Mouse (Mus musculus) hindlimb bud, embryonic 11.5 days (tissue): ENCODE results near the gene Bend5.

Experiments
- DNase-seq: peaks from one replicate; pipeline ENCODE4 v3.0.0-alpha.2; 2012; ENCODE audit warnings: low read depth, low spot score; ENCODE audit errors: extremely low spot score

The Bend5 gene

DNA sequence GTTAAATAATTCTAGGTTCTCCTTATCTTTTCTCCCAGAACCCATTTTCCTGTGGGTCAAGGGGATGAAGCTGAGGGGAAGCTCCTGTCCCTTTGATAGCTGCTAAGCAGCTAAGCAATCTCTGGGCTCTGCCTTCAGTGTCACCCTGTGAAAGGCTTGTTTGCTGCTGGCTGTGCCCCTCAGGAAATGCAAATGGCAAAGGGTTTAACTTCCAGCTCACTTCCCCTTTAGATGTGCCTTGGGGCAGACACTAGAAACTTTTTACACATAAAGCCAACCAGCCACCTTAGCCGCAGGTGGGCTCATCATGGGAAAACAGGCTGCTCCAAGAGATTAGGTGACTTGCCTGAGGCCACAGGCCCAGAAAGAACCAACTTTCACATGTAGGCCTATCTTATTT is 26.9 kb downstream of the Bend5 start:
- DNase-seq = no peak

DNA sequence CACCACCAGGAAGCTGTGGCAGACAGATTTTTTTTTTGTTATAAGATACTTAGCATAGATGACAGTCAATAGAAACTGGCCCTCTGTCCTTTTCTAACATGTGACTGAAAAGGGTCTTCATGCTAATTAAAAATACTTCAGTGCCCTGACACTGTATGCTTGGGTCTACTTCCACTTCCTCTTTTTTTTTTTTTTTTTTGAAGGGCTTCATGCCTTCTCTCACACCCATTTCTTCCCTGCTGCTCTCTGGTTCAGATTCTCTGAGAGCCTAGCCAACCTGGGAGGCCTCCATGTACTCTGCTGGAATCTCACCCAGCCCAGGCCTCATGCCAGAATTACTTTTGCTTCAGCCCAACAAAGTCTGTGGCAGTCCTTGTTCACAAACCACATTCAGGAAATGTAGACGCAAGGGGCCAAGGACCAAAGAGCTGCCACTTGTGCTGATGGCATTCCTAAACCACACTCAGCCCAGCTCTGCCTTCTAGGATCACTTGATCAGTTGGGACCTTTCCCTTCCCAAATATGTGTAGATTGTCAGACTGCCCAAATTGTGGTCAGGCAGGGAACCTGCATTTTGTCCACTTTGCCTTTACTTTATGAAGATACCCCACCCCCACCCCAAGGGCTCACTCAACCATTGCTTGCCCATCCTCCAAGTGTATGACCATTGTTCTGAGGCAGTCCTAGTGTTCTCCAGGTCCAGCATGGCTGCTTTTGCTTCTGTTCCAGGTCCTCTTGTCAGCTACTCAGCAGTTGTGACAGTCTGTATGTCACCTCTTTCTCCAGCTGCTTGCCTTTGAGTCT is 27.8 kb downstream of the Bend5 start:
- DNase-seq = no peak

DNA sequence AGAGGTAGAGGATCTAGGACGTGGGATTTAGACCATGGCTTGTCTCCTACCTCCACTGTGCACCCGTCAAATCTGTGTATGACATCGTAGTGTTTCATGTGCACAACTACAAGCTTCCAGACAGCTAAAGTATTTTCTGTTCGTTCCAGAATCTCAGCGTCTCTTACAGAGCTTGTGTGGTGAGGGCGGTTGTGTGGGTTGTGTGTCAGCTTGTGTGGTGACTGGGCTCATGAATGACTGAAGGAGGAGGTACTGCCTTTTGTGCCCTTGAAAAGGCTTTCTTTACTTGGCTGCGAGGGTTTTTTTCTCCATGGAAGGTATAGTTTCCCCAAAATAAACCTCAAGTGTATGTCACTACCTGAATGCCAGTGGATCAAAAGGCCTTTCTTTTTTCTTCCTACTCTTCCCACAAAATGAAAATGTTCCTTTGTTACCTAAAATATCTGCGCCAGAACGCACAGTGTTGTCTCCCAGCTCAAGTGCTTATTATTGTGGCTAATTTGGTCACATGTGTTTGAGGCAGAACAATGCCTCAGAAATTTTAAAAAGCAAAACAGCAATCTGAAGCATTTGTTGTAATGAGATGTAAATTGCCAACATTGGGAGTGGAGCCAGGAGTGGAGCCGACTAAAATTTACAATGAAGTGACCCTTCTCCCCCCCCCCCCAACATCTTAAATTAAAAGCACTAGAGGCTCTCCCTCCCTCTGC is 29.3 kb downstream of the Bend5 start:
- no peak for DNase-seq

GRCm38 (mm10) chr4:111444616-111445160 is 29.9 kb downstream of the Bend5 start:
- DNase-seq = no peak

- DNase-seq = no peak
Observed at GRCm38 (mm10) chr4:111447918-111448317, 33.1 kb downstream of the Bend5 start.

GRCm38 (mm10) chr4:111448586-111448985 is 33.8 kb downstream of the Bend5 start:
- DNase-seq = no peak

DNA sequence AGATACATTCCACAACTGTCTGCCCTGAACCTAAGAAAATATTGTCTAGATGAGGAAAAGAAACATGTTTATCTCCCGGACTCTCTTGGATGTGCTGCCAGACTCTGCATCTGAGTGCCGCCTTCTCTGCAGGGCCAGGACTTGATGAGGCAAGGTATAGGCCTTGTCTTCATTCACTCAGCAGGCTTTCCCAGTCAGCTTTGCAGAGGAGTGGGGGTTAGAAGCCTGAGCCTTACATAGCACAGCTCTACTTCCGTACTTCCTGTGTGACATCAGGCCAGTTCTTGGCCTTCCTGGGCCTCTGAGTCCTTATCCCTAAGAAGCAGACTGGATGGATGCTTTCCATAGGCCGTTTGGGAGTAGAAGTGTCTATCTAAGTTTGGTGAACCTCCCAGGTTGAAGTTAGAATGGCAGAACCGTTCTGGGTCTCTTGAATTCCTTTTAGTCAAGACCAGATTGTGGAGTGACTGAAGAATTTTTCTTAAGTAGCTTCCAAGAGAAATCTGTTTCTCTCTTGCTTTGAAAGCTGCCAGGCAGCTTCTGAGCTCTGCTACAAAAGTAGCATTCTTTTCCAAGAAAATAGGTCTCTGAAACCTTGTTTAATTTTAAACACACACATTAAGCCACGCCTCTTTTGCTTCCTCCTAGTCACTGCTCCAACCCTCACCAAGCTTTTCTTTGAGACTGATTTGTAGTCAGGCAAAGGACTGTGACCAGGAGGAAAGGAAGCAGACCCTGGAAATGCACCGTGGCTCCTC is 34.8 kb downstream of the Bend5 start:
- DNase-seq = no peak

GRCm38 (mm10) chr4:111451283-111451918 is 36.6 kb downstream of the Bend5 start:
- no peak for DNase-seq

DNA sequence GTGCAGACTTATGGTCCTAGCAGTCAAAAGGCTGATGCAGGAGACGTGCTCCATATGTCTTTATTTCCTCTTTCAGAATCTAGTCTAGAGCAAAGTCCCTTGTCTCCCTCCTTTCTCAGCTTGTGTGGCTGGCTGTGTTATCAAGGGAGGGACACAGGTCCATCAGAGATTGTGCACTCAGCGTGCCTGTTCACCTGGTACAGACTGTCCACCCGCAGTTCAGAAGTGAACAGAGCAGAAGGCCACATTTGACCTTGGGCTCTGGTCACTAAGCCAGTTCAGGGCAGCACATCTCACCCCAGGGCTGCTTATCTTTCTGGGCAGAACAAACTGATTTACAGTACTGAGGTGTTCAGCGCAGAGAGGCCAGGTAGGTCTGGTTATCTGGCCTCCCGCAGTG is 37.4 kb downstream of the Bend5 start:
- DNase-seq = no peak

DNA sequence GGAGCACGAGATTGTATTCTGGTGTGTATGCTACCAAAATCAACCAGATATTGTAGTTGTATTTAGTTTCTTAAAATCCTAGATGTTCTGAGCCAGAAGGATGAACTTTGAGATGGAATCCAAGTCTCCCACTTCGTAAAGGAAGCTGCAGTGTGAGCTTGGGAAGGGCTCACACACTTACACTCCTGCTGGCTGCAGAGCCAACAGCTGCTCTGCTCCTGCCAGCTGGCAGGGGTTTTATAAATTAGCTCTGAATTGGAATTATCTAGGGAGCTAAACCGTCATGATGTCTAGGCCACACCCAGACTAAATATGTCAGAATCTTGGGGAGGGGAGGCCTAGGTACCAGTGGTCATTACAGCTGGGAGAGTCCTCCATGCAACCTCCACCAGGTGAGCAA is 38.5 kb downstream of the Bend5 start:
- DNase-seq = no peak

DNA sequence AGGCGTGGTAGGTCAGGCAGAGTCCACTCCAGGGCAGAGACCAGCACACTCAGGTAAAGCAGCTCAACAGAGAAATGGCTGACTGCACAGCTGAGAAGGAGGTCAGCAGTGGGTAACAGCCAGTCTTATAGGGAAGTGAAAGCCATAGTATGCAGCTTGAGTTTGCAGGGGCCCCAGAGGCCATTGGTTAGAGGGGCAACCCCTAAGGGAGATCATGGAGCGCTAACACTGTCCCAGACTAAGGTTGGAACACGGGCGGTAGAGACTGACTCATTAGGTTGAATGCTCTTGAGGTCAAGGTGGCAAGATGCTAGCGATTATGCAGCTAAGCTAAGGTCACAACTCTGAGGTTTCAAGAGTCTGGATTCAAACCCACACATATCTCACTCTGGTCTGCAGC is 40.8 kb downstream of the Bend5 start:
- no peak for DNase-seq

DNA sequence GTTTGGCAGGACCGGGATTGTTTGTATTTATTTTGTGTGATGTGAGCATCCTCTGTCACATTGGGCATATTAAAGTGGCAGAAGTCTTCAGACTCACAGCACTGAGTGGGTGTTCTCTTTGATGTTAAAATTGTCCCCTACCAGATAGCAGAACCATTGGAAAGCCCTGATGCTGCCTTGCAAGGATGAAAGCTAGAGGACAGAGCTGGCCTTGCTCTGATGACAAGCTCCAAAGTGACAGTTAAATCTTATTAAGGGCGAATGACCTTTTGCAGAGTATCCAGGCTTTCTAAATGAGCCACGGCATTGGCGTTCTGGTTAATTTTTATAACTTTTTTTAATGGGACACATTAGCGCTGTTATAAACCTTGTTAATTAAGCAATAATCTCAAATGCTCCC is 42.8 kb downstream of the Bend5 start:
- DNase-seq = no peak

GRCm38 (mm10) chr4:111467293-111467773 is 52.5 kb downstream of the Bend5 start:
- no peak for DNase-seq

- no peak for DNase-seq
Observed at GRCm38 (mm10) chr4:111467796-111468195, 53.0 kb downstream of the Bend5 start.

GRCm38 (mm10) chr4:111469847-111470246 is 55.0 kb downstream of the Bend5 start:
- no peak for DNase-seq

DNA sequence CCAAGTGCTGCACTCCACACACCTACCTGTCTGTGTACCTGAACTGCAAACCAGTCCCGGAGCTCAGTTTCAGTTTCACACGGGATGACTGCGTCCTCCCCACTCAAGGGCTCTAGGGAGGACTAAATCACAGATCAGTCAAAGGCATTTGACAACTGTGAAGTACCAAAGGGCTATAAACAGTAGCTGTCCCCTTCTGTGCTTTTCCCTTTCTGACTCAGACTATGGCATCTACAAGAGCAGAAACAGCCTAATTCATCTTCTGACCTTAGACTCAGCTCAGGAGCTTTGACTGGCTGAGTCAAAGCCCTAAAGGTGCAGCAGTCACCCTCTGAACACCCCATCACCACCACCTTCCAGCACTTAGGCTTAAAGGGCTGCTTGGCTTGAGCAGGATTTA is 56.9 kb downstream of the Bend5 start:
- no peak for DNase-seq

- no peak for DNase-seq
Observed at GRCm38 (mm10) chr4:111472511-111472910, 57.7 kb downstream of the Bend5 start.

- no peak for DNase-seq
Observed at GRCm38 (mm10) chr4:111473014-111473413, 58.2 kb downstream of the Bend5 start.

DNA sequence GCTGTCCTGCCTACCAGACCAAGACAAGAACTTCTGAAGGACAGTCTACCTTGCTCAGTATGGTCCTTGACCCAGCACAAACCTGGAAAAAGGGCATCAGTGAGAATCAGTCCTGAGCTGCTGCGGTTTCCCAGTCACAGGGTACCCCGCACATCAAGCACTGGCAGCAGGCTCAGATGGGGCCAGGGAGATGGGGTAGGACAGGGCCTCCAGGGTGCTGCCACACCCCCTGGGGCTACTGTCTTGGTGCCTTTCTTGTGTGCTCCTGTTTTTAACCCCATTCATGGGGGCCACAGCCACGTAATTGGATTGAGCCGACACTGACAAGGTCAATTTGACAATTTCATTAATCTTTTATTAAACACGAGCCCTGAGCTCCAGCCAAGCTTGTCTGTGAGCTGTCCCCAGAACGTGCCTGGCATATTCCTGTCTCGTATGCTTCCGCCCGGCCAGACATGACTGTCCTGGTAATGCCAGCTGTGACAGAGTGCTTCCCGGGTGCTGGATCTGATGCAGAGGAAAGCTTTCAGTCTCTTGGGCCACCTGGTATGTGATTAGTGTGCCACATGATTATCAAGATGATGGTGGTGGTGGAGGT is 60.7 kb downstream of the Bend5 start:
- DNase-seq = no peak

- DNase-seq = no peak
Observed at GRCm38 (mm10) chr4:111477507-111477906, 62.7 kb downstream of the Bend5 start.
